Mouse (Mus musculus) A20 (cell line): Measurements from ENCODE around the gene Higd1c.
"Not testable (repeated sequence)": the region's sequence is repeated elsewhere in the genome, so short reads cannot be mapped to it uniquely, and the experiment has no call there.

Experiments
- DNase-seq: peaks from one replicate; pipeline ENCODE4 v3.0.0-alpha.2; 2011; ENCODE audit warnings: low read depth, low spot score

The Higd1c gene

GRCm38 (mm10) chr15:100410918-100411672 is 46.8 kb downstream of the Higd1c start:
- no peak for DNase-seq

GRCm38 (mm10) chr15:100411731-100412130 is 47.4 kb downstream of the Higd1c start:
- no peak for DNase-seq

DNA sequence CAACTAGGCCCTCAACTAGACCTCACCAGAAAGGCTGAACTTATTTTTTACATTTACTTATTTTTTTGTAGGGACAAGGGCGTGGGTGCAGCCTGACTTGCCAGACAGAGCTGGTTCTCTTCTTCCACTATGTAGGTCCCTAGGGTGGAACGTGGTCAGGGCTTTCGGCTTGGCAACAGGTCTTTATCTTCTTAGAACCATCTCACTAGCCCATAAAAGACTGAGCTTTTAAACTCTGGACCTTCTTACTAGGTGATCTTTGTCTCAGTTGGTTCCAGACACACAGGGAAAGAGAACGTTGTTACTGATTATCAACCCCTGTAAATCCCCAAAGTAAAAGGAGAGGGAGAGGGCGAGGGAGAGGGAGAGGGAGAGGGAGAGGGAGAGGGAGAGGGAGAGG is 49.0 kb downstream of the Higd1c start:
- no peak for DNase-seq

GRCm38 (mm10) chr15:100414011-100414410 is 49.7 kb downstream of the Higd1c start:
- peak; percentile 40 for DNase-seq

DNA sequence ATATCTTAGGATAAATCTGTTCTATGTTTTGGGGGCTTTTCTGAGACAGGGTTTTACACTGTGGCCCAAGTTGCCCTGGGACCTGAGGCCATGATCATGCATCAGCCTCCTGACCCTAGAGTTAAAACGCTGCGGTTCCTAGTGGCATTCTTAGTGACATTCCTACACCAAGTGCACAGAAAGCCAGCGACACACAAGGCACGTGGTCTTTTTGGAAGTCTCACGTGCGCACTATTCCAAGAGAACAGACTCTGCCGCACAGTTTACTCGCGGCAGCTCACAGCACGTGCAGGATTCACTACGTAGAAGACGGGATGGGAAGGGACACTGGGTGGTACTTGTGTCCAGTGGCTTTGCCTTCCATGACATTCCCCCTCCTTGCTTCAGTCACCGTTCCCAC is 50.6 kb downstream of the Higd1c start:
- DNase-seq, result no peak

- no peak for DNase-seq
Observed at GRCm38 (mm10) chr15:100415684-100416083, 51.3 kb downstream of the Higd1c start.

- no peak for DNase-seq
Observed at GRCm38 (mm10) chr15:100417854-100418450, 53.6 kb downstream of the Higd1c start.

- DNase-seq, result peak; percentile 23
Observed at GRCm38 (mm10) chr15:100419311-100419710, 55.0 kb downstream of the Higd1c start.

- peak; percentile 20 for DNase-seq
Observed at GRCm38 (mm10) chr15:100419901-100420745, 55.8 kb downstream of the Higd1c start.

GRCm38 (mm10) chr15:100421059-100421757 is 56.9 kb downstream of the Higd1c start:
- DNase-seq, result peak; percentile 40

- DNase-seq, result not testable (repeated sequence)
Observed at GRCm38 (mm10) chr15:100421758-100422197, 57.4 kb downstream of the Higd1c start, which contains the start of gene Gm5475. Gene Gm5475, plus strand, starts transcription at chr15:100422147.

GRCm38 (mm10) chr15:100422476-100422875 is 58.1 kb downstream of the Higd1c start:
- DNase-seq, result no peak

GRCm38 (mm10) chr15:100422899-100423860 is 58.8 kb downstream of the Higd1c start:
- DNase-seq, result peak; percentile 94

DNA sequence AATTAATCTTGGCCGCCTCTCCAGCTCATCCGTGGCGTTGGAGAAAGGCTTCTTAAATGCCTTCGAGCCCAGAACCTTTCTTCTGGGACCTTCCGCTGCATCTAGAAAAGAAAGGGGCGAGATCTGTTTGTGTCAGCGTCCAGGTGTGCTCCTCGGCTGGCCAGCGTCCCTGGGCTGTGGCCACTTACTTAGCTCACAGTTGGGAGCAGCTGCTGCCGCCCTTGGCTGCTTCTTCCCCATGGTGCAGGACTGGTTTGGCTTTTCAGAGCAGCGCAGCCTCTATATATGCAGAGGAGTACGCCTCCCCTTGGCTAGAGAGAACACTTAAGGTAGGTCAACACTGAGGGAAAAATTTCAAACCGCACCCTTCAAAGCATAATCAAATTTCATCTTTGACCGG is 59.6 kb downstream of the Higd1c start:
- peak; percentile 57 for DNase-seq

DNA sequence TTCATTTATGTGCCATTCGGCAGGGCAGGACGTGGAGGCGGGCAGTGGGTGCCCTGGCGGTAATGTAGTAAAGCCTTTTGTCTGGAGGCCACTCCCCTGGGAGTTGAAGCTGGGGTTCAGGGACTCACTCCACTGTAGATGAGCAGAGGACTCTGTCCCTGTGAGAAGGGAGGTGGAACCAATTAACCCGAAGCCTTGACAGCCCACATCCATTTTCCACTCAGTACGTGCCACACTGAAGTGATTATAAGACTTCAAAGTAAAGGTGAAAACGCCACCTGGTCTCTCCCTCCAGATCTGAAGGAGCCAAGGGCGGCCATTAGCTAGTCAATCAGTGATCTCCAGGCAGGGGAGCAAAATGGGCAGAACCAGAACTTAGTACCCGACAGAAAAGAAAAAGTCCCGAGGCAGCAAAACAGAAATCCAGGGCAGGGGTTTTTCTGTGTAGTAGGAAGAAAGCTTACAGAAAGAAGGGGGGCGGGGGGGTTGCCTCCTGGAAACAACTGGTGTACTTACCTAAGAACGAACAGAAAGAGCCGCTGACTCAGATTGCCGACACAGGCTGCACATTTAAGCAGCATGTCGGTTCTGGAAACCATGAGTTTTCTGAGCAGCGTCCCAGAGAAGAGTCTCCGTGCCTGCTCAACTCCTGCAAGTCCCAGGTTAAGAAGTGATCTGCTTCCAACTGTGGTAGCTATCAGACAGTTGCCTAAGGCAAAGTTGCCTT is 60.2 kb downstream of the Higd1c start, which contains the start of gene Slc11a2:
TSS of gene Slc11a2 (minus strand) at position 677 of the 727 bp plus-strand sequence.
- peak; percentile 18 for DNase-seq

DNA sequence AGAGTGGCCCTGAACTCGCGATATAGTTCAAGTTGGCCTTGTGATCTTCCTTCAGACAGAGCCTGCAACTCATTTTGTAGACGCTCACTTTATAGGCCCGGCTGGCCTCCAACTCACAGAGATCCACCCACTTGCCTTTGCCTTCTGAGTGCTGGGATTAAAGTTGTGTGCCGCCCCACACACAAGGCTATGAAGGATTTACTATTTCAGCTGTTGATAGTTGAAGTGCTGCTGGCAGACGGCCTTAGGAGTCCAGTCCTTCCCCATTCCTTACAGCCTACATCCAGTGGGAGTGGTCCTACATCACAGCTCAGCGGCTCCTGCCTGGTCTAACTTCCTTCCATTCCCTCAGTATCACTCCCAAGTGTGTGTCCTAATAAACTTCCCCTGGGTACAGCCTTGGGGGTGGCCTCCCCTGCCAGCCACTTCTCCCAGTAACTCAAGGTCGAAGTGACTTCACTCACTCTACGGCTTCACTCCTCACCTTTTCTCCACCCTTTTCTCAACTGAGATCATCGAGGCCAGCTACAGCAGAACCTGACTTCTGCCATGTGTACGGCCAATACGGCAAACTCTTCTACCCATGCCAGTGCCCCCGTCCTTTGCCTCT is 64.1 kb downstream of the Higd1c start:
- no peak for DNase-seq

- no peak for DNase-seq
Observed at GRCm38 (mm10) chr15:100429959-100430565, 65.7 kb downstream of the Higd1c start.

DNA sequence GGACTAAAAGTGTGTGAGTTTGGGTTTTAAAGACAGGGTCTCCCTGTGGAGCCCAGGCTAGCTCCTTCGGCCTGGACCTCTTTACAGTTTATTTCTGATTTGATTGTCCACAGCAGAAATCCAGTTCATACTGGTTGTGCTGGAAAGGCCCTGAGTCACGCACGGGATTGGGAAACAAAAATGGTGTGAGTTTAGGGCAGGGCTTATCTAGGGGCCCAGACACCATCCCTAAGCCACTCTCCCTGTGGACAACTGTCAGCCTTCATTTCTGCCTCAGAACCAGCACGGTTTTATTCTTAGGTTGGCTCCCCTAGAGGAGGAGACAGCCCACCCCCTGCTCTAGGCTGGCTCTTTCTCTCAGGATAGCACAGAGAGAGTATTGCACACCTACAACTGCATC is 68.9 kb downstream of the Higd1c start:
- DNase-seq, result no peak
